Mouse (Mus musculus) hindbrain, postnatal 0 days (tissue): ENCODE data around the gene Nfil3. TPM values are rescaled to one million over a fixed set of nuclear protein-coding genes. Genes with fewer than 3 reads are reported as not detected.
A peak's percentile ranks its signal among the peaks of the same experiment; 100 is the strongest.

Experiments
- ATAC-seq: fragments of 200-750 bp; cut with Nextera tagmentation; 2 replicates; pipeline ENCODE4 v1.8.0; 2017; ENCODE audit warnings: mild to moderate bottlenecking, moderate TSS enrichment, moderate library complexity
- DNase-seq: peaks from one replicate; pipeline ENCODE4 v3.0.0-alpha.2; 2015; ENCODE audit warnings: low spot score
- H3K27ac ChIP-seq: fragments of 300-500 bp; sonication (generic); 2 replicates; pipeline ENCODE4 v1.5.1; 2014; ENCODE audit warnings: mild to moderate bottlenecking
- H3K27me3 ChIP-seq: fragments of 300-500 bp; sonication (generic); 2 replicates; pipeline ENCODE4 v1.6.1; 2014; ENCODE audit warnings: low read length, mixed read lengths; ENCODE audit not compliant: insufficient read depth
- H3K36me3 ChIP-seq: fragments of 300-500 bp; sonication (generic); 2 replicates; pipeline ENCODE4 v1.6.1; 2014; ENCODE audit warnings: low read length, mixed read lengths; ENCODE audit not compliant: insufficient read depth
- H3K4me1 ChIP-seq: fragments of 300-500 bp; sonication (generic); 2 replicates; pipeline ENCODE4 v1.6.1; 2014; ENCODE audit warnings: antibody characterized with exemption, low read length, mixed read lengths; ENCODE audit not compliant: insufficient read depth
- H3K4me2 ChIP-seq: fragments of 300-500 bp; sonication (generic); 2 replicates; pipeline ENCODE4 v1.6.1; 2014; ENCODE audit warnings: low read depth, mild to moderate bottlenecking, low read length, moderate library complexity, mixed read lengths
- H3K4me3 ChIP-seq: fragments of 300-500 bp; sonication (generic); 2 replicates; pipeline ENCODE4 v1.5.1; 2014; ENCODE audit warnings: low read length
- H3K9ac ChIP-seq: fragments of 300-500 bp; sonication (generic); replicated peaks from 2 replicates; pipeline ENCODE4 v1.6.1; 2014; ENCODE audit warnings: mild to moderate bottlenecking, low read length, moderate library complexity, mixed read lengths
- H3K9me3 ChIP-seq: fragments of 300-500 bp; sonication (generic); 2 replicates; pipeline ENCODE4 v1.6.1; 2016; ENCODE audit warnings: low read length, mixed read lengths
- CTCF ChIP-seq: IDR thresholded peaks from 2 replicates; pipeline ENCODE4 v1.5.1; 2016; ENCODE audit warnings: antibody characterized with exemption, control low read depth, low read depth
- WGBS: fragments of 180-500 bp; shearing (Covaris S2); extraction: QIAGEN DNeasy Blood & Tissue Kit; methylation state at CpG from one replicate; pipeline ENCODE4 v1.1.7; 2014; 5-methylcytosine and 5-hydroxymethylcytosine counted together
- polyA plus RNA-seq: library from polyadenylated mRNA; unstranded; fragments of >200 nt; fragmentation: Nextera tagmentation; extraction: Ambion mirVana; gene quantifications from 2 replicates; pipeline ENCODE4 v1.2.1, GENCODE M21; 2015
- total RNA-seq: library from RNA; depleted of rRNA; stranded (reverse); fragments of >200 nt; gene quantifications from 2 replicates; pipeline ENCODE4 v1.2.3, GENCODE M21; 2014; rRNA removed

Nfil3 gene
- total RNA-seq (16.4 and 17.9 TPM in 2 replicates), polyA plus RNA-seq (27.2 and 28.3 TPM in 2 replicates)

GRCm38 (mm10) chr13:52980951-52981421, at the start of gene Nfil3:
TSS of gene Nfil3 (minus strand) at chr13:52981073.
- peak within 1 kb of the TSS; percentile 78 for H3K4me2 ChIP-seq
- H3K9me3 ChIP-seq = no peaks in the 10 kb centered on the region
- under 1% methylated on average over 29 of the region's 79 CpGs for WGBS
- no peaks in the 10 kb centered on the region for H3K36me3 ChIP-seq
- peaks cover 13% of the 10 kb centered on the region; the same call in 1 of the 2 replicates for H3K4me1 ChIP-seq
- H3K27me3 ChIP-seq = no peaks in the 10 kb centered on the region
- peak within 1 kb of the TSS; percentile 96 for H3K27ac ChIP-seq
- H3K4me3 ChIP-seq = peak within 1 kb of the TSS; percentile 81
- peak; percentile 91 for ATAC-seq
- H3K9ac ChIP-seq = peak within 1 kb of the TSS; percentile 95
- DNase-seq = peak; percentile 94
- no peak for TF ChIP-seq CTCF

DNA sequence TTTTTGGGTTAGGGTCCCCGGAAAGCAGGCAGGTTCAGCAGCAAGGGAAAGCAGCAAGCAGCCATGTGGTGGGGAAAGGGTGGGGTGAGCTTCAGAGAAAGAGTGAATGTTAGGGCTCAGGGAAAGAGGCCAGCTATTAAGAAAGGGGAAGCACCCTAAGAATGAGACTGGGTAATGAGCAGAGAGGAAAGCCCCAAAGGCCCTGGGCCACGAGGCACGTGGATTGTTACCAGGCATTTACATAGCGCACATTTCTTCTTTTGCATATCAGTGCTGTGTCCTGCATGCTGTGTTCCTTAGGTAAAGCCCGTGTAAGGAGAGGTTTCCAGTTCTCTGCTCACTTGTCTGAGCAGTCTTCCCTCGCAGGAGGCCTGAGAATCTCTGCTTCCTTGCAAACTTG, 43.4 kb upstream of the Nfil3 start:
- no peaks in the 10 kb centered on the region for H3K4me1 ChIP-seq
- no peaks in the 10 kb centered on the region for H3K27me3 ChIP-seq
- 49% methylated on average over 6 of the region's 6 CpGs for whole genome bisulfite sequencing
- no peaks in the 10 kb centered on the region for H3K9me3 ChIP-seq
- no peak overlapping the region for H3K4me2 ChIP-seq
- H3K36me3 ChIP-seq = no peaks in the 10 kb centered on the region
- DNase-seq (no peak), ATAC-seq (no peak)
- H3K9ac ChIP-seq = no peak overlapping the region
- no peak for TF ChIP-seq CTCF
- no peak overlapping the region for H3K4me3 ChIP-seq
- H3K27ac ChIP-seq = no peak overlapping the region

- WGBS = 69% methylated on average over 3 of the region's 3 CpGs
- ATAC-seq = no peak
Measured at GRCm38 (mm10) chr13:53020282-53020681, 39.4 kb upstream of the Nfil3 start.

DNA sequence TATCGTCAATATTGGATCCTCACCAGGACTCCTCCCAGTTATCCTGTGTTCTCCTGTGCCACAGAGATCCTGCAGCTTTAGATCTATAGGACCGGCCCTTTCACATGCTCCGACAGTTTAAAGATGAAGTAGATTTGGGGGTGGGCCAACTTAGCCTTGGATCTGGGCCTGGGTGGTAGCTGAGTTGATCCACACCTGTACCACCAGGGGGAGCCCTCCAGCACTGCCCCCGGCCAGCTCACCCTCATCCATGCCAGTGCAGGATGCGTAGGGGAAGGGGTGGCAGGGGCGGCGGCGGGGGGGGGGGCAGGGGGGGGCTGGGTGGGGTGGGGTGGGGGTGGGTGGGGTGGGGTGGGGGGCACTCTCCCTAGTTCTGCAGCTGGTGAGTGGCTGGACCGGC, 38.7 kb upstream of the Nfil3 start:
- no peaks in the 10 kb centered on the region for H3K27me3 ChIP-seq

More at GRCm38 (mm10) chr13:53020282-53020681, 39.4 kb upstream of the Nfil3 start:
- TF ChIP-seq CTCF = no peak
- no peak for DNase-seq
- Histone ChIP-seq H3K27me3 (no peaks in the 10 kb centered on the region), H3K4me1 (no peaks in the 10 kb centered on the region), H3K9ac (no peak overlapping the region), H3K27ac (no peak overlapping the region), H3K4me3 (no peak overlapping the region), H3K4me2 (no peak overlapping the region), H3K36me3 (no peaks in the 10 kb centered on the region), H3K9me3 (no peaks in the 10 kb centered on the region)

GRCm38 (mm10) chr13:53018976-53019375, 38.1 kb upstream of the Nfil3 start:
- TF ChIP-seq CTCF = no peak
- 93% methylated on average over 6 of the region's 6 CpGs for WGBS
- no peaks in the 10 kb centered on the region for H3K27me3 ChIP-seq
- H3K4me3 ChIP-seq = no peak overlapping the region
- no peak for DNase-seq
- no peak overlapping the region for H3K9ac ChIP-seq
- no peak overlapping the region for H3K4me2 ChIP-seq
- ATAC-seq = no peak
- no peaks in the 10 kb centered on the region for H3K36me3 ChIP-seq
- no peak overlapping the region for H3K27ac ChIP-seq
- no peaks in the 10 kb centered on the region for H3K9me3 ChIP-seq
- H3K4me1 ChIP-seq = no peaks in the 10 kb centered on the region

More for the DNA sequence above, 38.7 kb upstream of the Nfil3 start:
- H3K9ac ChIP-seq = no peak overlapping the region
- peak; percentile 34 for TF ChIP-seq CTCF
- no peak overlapping the region for H3K27ac ChIP-seq
- no peak for ATAC-seq
- H3K4me3 ChIP-seq = no peak overlapping the region
- 78% methylated on average over 9 of the region's 9 CpGs for WGBS
- no peak for DNase-seq
- H3K36me3 ChIP-seq = no peaks in the 10 kb centered on the region
- H3K4me2 ChIP-seq = no peak overlapping the region
- no peaks in the 10 kb centered on the region for H3K9me3 ChIP-seq
- H3K4me1 ChIP-seq = no peaks in the 10 kb centered on the region

- H3K27me3 ChIP-seq = no peaks in the 10 kb centered on the region
- 53% methylated on average over 6 of the region's 6 CpGs for WGBS
- H3K4me2 ChIP-seq = no peak overlapping the region
- H3K9ac ChIP-seq = no peak overlapping the region
- H3K36me3 ChIP-seq = no peaks in the 10 kb centered on the region
- DNase-seq = no peak
- no peak overlapping the region for H3K4me3 ChIP-seq
- TF ChIP-seq CTCF = no peak
- ATAC-seq = no peak
- H3K27ac ChIP-seq = no peak overlapping the region
- no peaks in the 10 kb centered on the region for H3K4me1 ChIP-seq
- H3K9me3 ChIP-seq = no peaks in the 10 kb centered on the region
Measured at GRCm38 (mm10) chr13:53017983-53018382, 37.1 kb upstream of the Nfil3 start.

DNA sequence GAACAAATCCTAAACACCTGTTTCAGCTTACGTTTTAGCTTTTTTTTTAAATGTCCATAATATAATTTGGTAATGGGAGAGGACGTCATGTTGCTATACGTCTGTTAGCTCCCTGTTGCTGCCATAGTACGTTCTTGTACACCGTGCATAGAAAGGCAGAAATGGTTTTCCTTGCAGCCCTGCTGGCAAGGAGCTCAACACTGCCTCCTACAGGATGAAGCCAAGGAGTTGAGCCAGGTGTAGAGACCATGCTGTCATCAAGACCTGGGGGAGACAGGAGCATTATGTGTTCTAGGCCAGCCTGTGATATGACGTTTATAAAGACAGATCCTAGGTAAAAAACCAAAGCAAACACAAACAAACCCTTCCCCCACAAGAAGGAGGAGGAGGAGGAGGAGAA, 36.2 kb upstream of the Nfil3 start:
- H3K36me3 ChIP-seq = no peaks in the 10 kb centered on the region
- no peak overlapping the region for H3K9ac ChIP-seq
- no peaks in the 10 kb centered on the region for H3K4me1 ChIP-seq
- ATAC-seq (no peak), DNase-seq (no peak)
- WGBS = 76% methylated on average over 6 of the region's 6 CpGs
- H3K4me2 ChIP-seq = no peak overlapping the region
- no peaks in the 10 kb centered on the region for H3K27me3 ChIP-seq
- peak; percentile 35 for TF ChIP-seq CTCF
- no peaks in the 10 kb centered on the region for H3K9me3 ChIP-seq
- no peak overlapping the region for H3K4me3 ChIP-seq
- H3K27ac ChIP-seq = no peak overlapping the region
